Comparison of ENCODE assay signal across 9 mouse cellular contexts in the genomic region with DNA sequence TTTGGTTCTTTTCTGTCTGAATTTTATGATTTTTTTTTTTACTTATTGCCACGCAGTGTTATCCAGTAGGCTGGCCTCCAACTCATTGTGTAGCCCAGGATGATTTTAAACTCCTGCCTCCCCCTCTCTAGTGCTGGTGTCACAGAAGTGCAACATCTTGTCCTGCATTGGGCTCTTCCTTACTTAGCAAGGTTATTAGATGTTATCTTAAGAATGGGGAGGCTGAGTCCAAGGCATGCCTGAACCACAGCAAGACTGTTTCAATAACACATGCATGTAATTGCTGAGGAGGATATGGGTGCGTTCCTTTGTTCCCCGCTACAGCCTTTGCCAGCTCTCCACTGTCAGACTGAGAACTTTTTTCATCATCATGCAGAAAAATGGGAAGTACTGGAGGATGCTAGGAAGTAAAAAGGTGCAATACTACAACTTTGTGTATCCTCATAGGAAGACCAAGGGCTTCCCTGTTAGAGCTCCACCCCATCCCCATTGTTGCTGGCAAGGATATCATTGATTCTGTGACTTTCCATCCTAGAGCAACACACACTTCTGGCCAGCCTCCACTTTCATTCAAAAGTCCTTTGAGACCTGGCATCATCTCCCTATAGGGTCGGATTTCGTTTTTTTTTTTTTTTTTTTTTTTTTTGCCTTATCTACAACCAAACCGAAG. TPM values are rescaled to one million over a fixed set of nuclear protein-coding genes. Genes with fewer than 3 reads are reported as not detected.
DNase-seq lines count a peak whose midpoint lies in the region; ATAC-seq and TF ChIP-seq lines count a peak whose summit lies in the region.
"Had no signal": no experiment of that assay in that cellular context is flagged by ENCODE, and none has a peak within 500 bp of the region (broad histone marks: within the 10 kb centered on the region; RNA-seq: fewer than 3 reads in every experiment).

No protein-coding gene starts in this region.

- no peak for TF ChIP-seq POLR2A in cerebellum, adult 2 months (IDR thresholded peaks at IDR 0.05; ENCODE audit: borderline replicate concordance, insufficient read depth, low read length)

- no peaks in the 10 kb centered on the region for H3K27me3 ChIP-seq in heart, embryonic 11.5 days (ENCODE audit: control insufficient read depth, insufficient read depth, low read length)
- H3K27me3 ChIP-seq in cerebellum, adult 2 months (ENCODE audit: control insufficient read depth, insufficient read depth, low read length): no peaks in the 10 kb centered on the region
- H3K27me3 ChIP-seq in hindbrain, embryonic 12.5 days: no peaks in the 10 kb centered on the region
- no peaks in the 10 kb centered on the region for H3K27me3 ChIP-seq in midbrain, embryonic 14.5 days (ENCODE audit: control insufficient read depth, insufficient read depth, low read length)
- H3K27me3 ChIP-seq: Patski had no signal

- no peak for ATAC-seq in heart, embryonic 11.5 days (replicated peaks; ENCODE audit: insufficient number of reproducible peaks, low FRiP score, low TSS enrichment)
- ATAC-seq in hindbrain, embryonic 12.5 days (ENCODE audit: low FRiP score): no peak
- ATAC-seq in midbrain, embryonic 14.5 days (ENCODE audit: low FRiP score, low TSS enrichment): no peak

- H3K36me3 ChIP-seq in heart, embryonic 11.5 days (ENCODE audit: control insufficient read depth, insufficient read depth, low read length): peaks cover 24% of the 10 kb centered on the region
- H3K36me3 ChIP-seq in hindbrain, embryonic 12.5 days: peaks cover 35% of the 10 kb centered on the region
- H3K36me3 ChIP-seq in midbrain, embryonic 14.5 days (ENCODE audit: control insufficient read depth, insufficient read depth, low read length): peaks cover 29% of the 10 kb centered on the region

- peaks cover 7% of the 10 kb centered on the region; the same call in 1 of the 2 replicates for H3K4me1 ChIP-seq in heart, embryonic 11.5 days (ENCODE audit: control insufficient read depth, insufficient read depth, low read length)
- H3K4me1 ChIP-seq in cerebellum, adult 2 months (ENCODE audit: control insufficient read depth, insufficient read depth, low read length): peaks cover 10% of the 10 kb centered on the region; the same call in 1 of the 2 replicates
- peaks cover 17% of the 10 kb centered on the region for H3K4me1 ChIP-seq in hindbrain, embryonic 12.5 days
- H3K4me1 ChIP-seq in midbrain, embryonic 14.5 days (ENCODE audit: control insufficient read depth, insufficient read depth, low read length): peaks cover 11% of the 10 kb centered on the region

- H3K9me3 ChIP-seq in heart, embryonic 11.5 days (replicated peaks; ENCODE audit: control insufficient read depth, low read length): no peaks in the 10 kb centered on the region
- no peaks in the 10 kb centered on the region for H3K9me3 ChIP-seq in hindbrain, embryonic 12.5 days (replicated peaks)
- H3K9me3 ChIP-seq in midbrain, embryonic 14.5 days (ENCODE audit: control insufficient read depth, low read length): no peaks in the 10 kb centered on the region

- 48% methylated on average over 6 of the region's 6 CpGs for WGBS in heart, embryonic 11.5 days (ENCODE audit: insufficient replicate concordance)
- WGBS in cerebellum, adult 2 months: 33% methylated on average over 6 of the region's 6 CpGs
- WGBS in hindbrain, embryonic 12.5 days: 69% methylated on average over 6 of the region's 6 CpGs
- WGBS in midbrain, embryonic 14.5 days: 72% methylated on average over 6 of the region's 6 CpGs

- peak overlapping the region; percentile 96 for H3K4me2 ChIP-seq in heart, embryonic 11.5 days
- peak overlapping the region; percentile 65 for H3K4me2 ChIP-seq in hindbrain, embryonic 12.5 days (replicated peaks)
- H3K4me2 ChIP-seq in midbrain, embryonic 14.5 days (ENCODE audit: low read length): peak overlapping the region; percentile 67

- DNase-seq in heart, adult 9 months (ENCODE audit: low spot score in 2 of 2): no peak
- DNase-seq in cerebellum, adult 2 months: peak; percentile 33 to 55
- DNase-seq in midbrain, embryonic 14.5 days: no peak
- no peak for DNase-seq in urinary bladder, postnatal 25 days (ENCODE audit: low spot score)
- DNase-seq in adrenal gland, adult 18-20 months (ENCODE audit: low spot score in 2 of 2): no peak
- DNase-seq in urinary bladder, postnatal 36 days (ENCODE audit: low spot score in 2 of 2): no peak

- H3K4me3 ChIP-seq in heart, embryonic 11.5 days (ENCODE audit: low read depth, low read length): peak overlapping the region; percentile 98
- peak overlapping the region; percentile 80 for H3K4me3 ChIP-seq in cerebellum, adult 2 months (replicated peaks; ENCODE audit: insufficient read depth, low read depth, low read length)
- H3K4me3 ChIP-seq in hindbrain, embryonic 12.5 days: peak overlapping the region; percentile 95
- peak overlapping the region; percentile 96 for H3K4me3 ChIP-seq in midbrain, embryonic 14.5 days (replicated peaks; ENCODE audit: low read depth, low read length)

- H3K27ac ChIP-seq in heart, embryonic 11.5 days (ENCODE audit: low read depth, low read length): peak overlapping the region; percentile 93; the same call in 1 of the 2 replicates
- H3K27ac ChIP-seq in cerebellum, adult 2 months (ENCODE audit: insufficient read depth, low read length): peak overlapping the region; percentile 94; the same call in 1 of the 2 replicates
- H3K27ac ChIP-seq in hindbrain, embryonic 12.5 days: no peak overlapping the region
- H3K27ac ChIP-seq in midbrain, embryonic 14.5 days (replicated peaks; ENCODE audit: low read depth, low read length): no peak overlapping the region

- peak overlapping the region; percentile 98 for H3K9ac ChIP-seq in heart, embryonic 11.5 days (ENCODE audit: low read depth, low read length)
- H3K9ac ChIP-seq in hindbrain, embryonic 12.5 days: peak overlapping the region; percentile 74
- H3K9ac ChIP-seq in midbrain, embryonic 14.5 days (replicated peaks; ENCODE audit: low read length): peak overlapping the region; percentile 63; the same call in 1 of the 2 replicates

- no peak for TF ChIP-seq CTCF in cerebellum, adult 2 months (IDR thresholded peaks at IDR 0.05; ENCODE audit: borderline replicate concordance, insufficient read depth, low read depth, low read length)

RNA-seq across cellular contexts. Expression of gene Atp5b, which starts 1.1 kb away (rescaled TPM):
- polyA plus RNA-seq in heart, embryonic 11.5 days (2014; fragmentation: Nextera tagmentation; extraction: Ambion mirVana): 4,523 and 4,948 TPM in 2 replicates
- 2,153 and 2,193 TPM in 2 replicates for polyA plus RNA-seq in cerebellum, adult 2 months (2012; rRNA removed)
- polyA plus RNA-seq in hindbrain, embryonic 12.5 days (2016; fragmentation: Nextera tagmentation; extraction: Ambion mirVana): 1,948 and 1,970 TPM in 2 replicates
- polyA plus RNA-seq in midbrain, embryonic 14.5 days (2014; fragmentation: Nextera tagmentation; extraction: Ambion mirVana): 1,898 and 2,035 TPM in 2 replicates
- 1,000 to 10,000 TPM; 2,783 to 4,328 TPM for total RNA-seq in adrenal gland, adult 18-20 months (2021)

RNA-seq across cellular contexts. Expression of gene Baz2a, which starts 9.4 kb away (rescaled TPM):
- polyA plus RNA-seq in heart, embryonic 11.5 days (2014; fragmentation: Nextera tagmentation; extraction: Ambion mirVana): 10.9 and 21.7 TPM in 2 replicates
- polyA plus RNA-seq in cerebellum, adult 2 months (2012; rRNA removed): 42.9 and 45.2 TPM in 2 replicates
- polyA plus RNA-seq in hindbrain, embryonic 12.5 days (2016; fragmentation: Nextera tagmentation; extraction: Ambion mirVana): 12.8 and 15.4 TPM in 2 replicates
- polyA plus RNA-seq in midbrain, embryonic 14.5 days (2014; fragmentation: Nextera tagmentation; extraction: Ambion mirVana): 14.8 and 19.4 TPM in 2 replicates
- 10 to 100 TPM; 35.6 to 45.3 TPM for total RNA-seq in adrenal gland, adult 18-20 months (2021)

RNA-seq across cellular contexts. Expression of gene Ptges3, which starts 23.2 kb away (rescaled TPM):
- 354 and 377 TPM in 2 replicates for polyA plus RNA-seq in heart, embryonic 11.5 days (2014; fragmentation: Nextera tagmentation; extraction: Ambion mirVana)
- 69.9 and 75.5 TPM in 2 replicates for polyA plus RNA-seq in cerebellum, adult 2 months (2012; rRNA removed)
- polyA plus RNA-seq in hindbrain, embryonic 12.5 days (2016; fragmentation: Nextera tagmentation; extraction: Ambion mirVana): 495 and 513 TPM in 2 replicates
- 413 and 443 TPM in 2 replicates for polyA plus RNA-seq in midbrain, embryonic 14.5 days (2014; fragmentation: Nextera tagmentation; extraction: Ambion mirVana)
- total RNA-seq in adrenal gland, adult 18-20 months (2021): 100 to 1,000 TPM; 228 to 248 TPM

RNA-seq across cellular contexts. Expression of gene Naca, which starts 46.6 kb away (rescaled TPM):
- polyA plus RNA-seq in heart, embryonic 11.5 days (2014; fragmentation: Nextera tagmentation; extraction: Ambion mirVana): 678 and 713 TPM in 2 replicates
- 209 and 230 TPM in 2 replicates for polyA plus RNA-seq in cerebellum, adult 2 months (2012; rRNA removed)
- 673 and 675 TPM in 2 replicates for polyA plus RNA-seq in hindbrain, embryonic 12.5 days (2016; fragmentation: Nextera tagmentation; extraction: Ambion mirVana)
- 627 and 634 TPM in 2 replicates for polyA plus RNA-seq in midbrain, embryonic 14.5 days (2014; fragmentation: Nextera tagmentation; extraction: Ambion mirVana)
- total RNA-seq in adrenal gland, adult 18-20 months (2021): 100 to 1,000 TPM; 612 to 654 TPM

Comparison
In these comparisons a context has a peak if more than half of its experiments do, and no peak if none do; other contexts are left out.
1. H3K27ac ChIP-seq: peak in heart, embryonic 11.5 days (single experiment) and cerebellum, adult 2 months (single experiment); none in hindbrain, embryonic 12.5 days (single experiment) and midbrain, embryonic 14.5 days (single experiment).
2. DNase-seq: peak in cerebellum, adult 2 months (2 of 2); none in heart, adult 9 months (0 of 2), midbrain, embryonic 14.5 days (single experiment), urinary bladder, postnatal 25 days (single experiment), adrenal gland, adult 18-20 months (0 of 2) and urinary bladder, postnatal 36 days (0 of 2).
3. Peak in every context shown above with its lines, with median percentiles within 50 percentile points of each other: H3K4me2 ChIP-seq, H3K4me3 ChIP-seq and H3K9ac ChIP-seq.